8 mouse cellular contexts compared by ENCODE assay signal in genomic region chr9:86572196-86572595, GRCm38 (mm10). TPM values are rescaled to one million over a fixed set of nuclear protein-coding genes. Genes with fewer than 3 reads are reported as not detected.
DNase-seq lines count a peak whose midpoint lies in the region; ATAC-seq and TF ChIP-seq lines count a peak whose summit lies in the region.

No protein-coding gene starts in this region.

- H3K4me3 ChIP-seq in heart, embryonic 11.5 days (ENCODE audit: low read depth, low read length), result peak overlapping the region; percentile 78
- peak overlapping the region; percentile 95 for H3K4me3 ChIP-seq in testis, adult 2 months (ENCODE audit: control insufficient read depth, low read depth, low read length)
- H3K4me3 ChIP-seq in forebrain, embryonic 15.5 days, result peak overlapping the region; percentile 96
- H3K4me3 ChIP-seq in liver, embryonic 11.5 days (ENCODE audit: low read depth, low read length), result peak overlapping the region; percentile 78
- H3K4me3 ChIP-seq in small intestine, adult 2 months (ENCODE audit: low read depth, low read length), result peak overlapping the region; percentile 95

- TF ChIP-seq CTCF in testis, adult 2 months (IDR thresholded peaks at IDR 0.05; ENCODE audit: control insufficient read depth, insufficient read depth, insufficient replicate concordance, low read depth, low read length), result no peak
- TF ChIP-seq CTCF in small intestine, adult 2 months (IDR thresholded peaks at IDR 0.05; ENCODE audit: extremely low read depth, insufficient read length, insufficient replicate concordance, low read depth, low read length), result no peak

- no peaks in the 10 kb centered on the region for H3K9me3 ChIP-seq in heart, embryonic 11.5 days (replicated peaks; ENCODE audit: control insufficient read depth, low read length)
- H3K9me3 ChIP-seq in forebrain, embryonic 15.5 days, result no peaks in the 10 kb centered on the region
- H3K9me3 ChIP-seq in liver, embryonic 11.5 days (ENCODE audit: control insufficient read depth, low read length), result no peaks in the 10 kb centered on the region

- H3K36me3 ChIP-seq in heart, embryonic 11.5 days (ENCODE audit: control insufficient read depth, insufficient read depth, low read length), result no peaks in the 10 kb centered on the region
- H3K36me3 ChIP-seq in testis, adult 2 months (ENCODE audit: control insufficient read depth, insufficient read depth, low read length), result no peaks in the 10 kb centered on the region; the same call in 1 of the 2 replicates
- H3K36me3 ChIP-seq in forebrain, embryonic 15.5 days, result peaks cover 18% of the 10 kb centered on the region
- H3K36me3 ChIP-seq in liver, embryonic 11.5 days (ENCODE audit: control insufficient read depth, insufficient read depth, low read length), result no peaks in the 10 kb centered on the region
- H3K36me3 ChIP-seq in small intestine, adult 2 months (ENCODE audit: control insufficient read depth, insufficient read depth, low read length), result peaks cover 10% of the 10 kb centered on the region

- H3K9ac ChIP-seq in heart, embryonic 11.5 days (ENCODE audit: low read depth, low read length), result peak overlapping the region; percentile 73
- H3K9ac ChIP-seq in forebrain, embryonic 15.5 days (replicated peaks), result peak overlapping the region; percentile 79
- peak overlapping the region; percentile 51 for H3K9ac ChIP-seq in liver, embryonic 11.5 days (ENCODE audit: low read depth, low read length)

- H3K4me1 ChIP-seq in heart, embryonic 11.5 days (ENCODE audit: control insufficient read depth, insufficient read depth, low read length), result no peaks in the 10 kb centered on the region; the same call in 1 of the 2 replicates
- H3K4me1 ChIP-seq in testis, adult 2 months (ENCODE audit: control insufficient read depth, insufficient read depth, low read length), result peaks cover 5% of the 10 kb centered on the region
- peaks cover 19% of the 10 kb centered on the region for H3K4me1 ChIP-seq in forebrain, embryonic 15.5 days
- H3K4me1 ChIP-seq in liver, embryonic 11.5 days (replicated peaks; ENCODE audit: control insufficient read depth, insufficient read depth, low read length), result peaks cover 3% of the 10 kb centered on the region; the same call in 1 of the 2 replicates
- H3K4me1 ChIP-seq in small intestine, adult 2 months (ENCODE audit: control insufficient read depth, insufficient read depth, insufficient read length, low read length), result peaks cover 13% of the 10 kb centered on the region

- no peak for DNase-seq in heart, postnatal 10 days
- no peak for DNase-seq in testis, postnatal 14 days (ENCODE audit: low spot score)
- DNase-seq in liver, embryonic 11.5 days (ENCODE audit: low spot score), result no peak
- no peak for DNase-seq in gastrocnemius, adult 18-20 months (ENCODE audit: low spot score)

- no peak; the same call in 1 of the 2 replicates for TF ChIP-seq POLR2A in testis, adult 2 months (IDR thresholded peaks at IDR 0.05; ENCODE audit: control insufficient read depth, low read depth, low read length)
- TF ChIP-seq POLR2A in small intestine, adult 2 months (IDR thresholded peaks at IDR 0.05; ENCODE audit: low read depth, low read length), result no peak

- intact Hi-C loops in heart, postnatal 10 days (cut with DNase I), result loop anchor here (2.0 to 10.0 kb wide), 3 partner anchors 105 to 795 kb away; partner anchors contain the start of genes Dop1a and Tpbg

- ATAC-seq in heart, embryonic 11.5 days (replicated peaks; ENCODE audit: insufficient number of reproducible peaks, low FRiP score, low TSS enrichment), result peak; percentile 21; the same call in 1 of the 2 replicates
- no peak for ATAC-seq in forebrain, embryonic 15.5 days (replicated peaks)
- ATAC-seq in liver, embryonic 11.5 days (replicated peaks; ENCODE audit: low FRiP score), result peak; percentile 42

- H3K4me2 ChIP-seq in heart, embryonic 11.5 days, result peak overlapping the region; percentile 100
- H3K4me2 ChIP-seq in forebrain, embryonic 15.5 days (replicated peaks), result peak overlapping the region; percentile 99
- H3K4me2 ChIP-seq in liver, embryonic 11.5 days, result peak overlapping the region; percentile 100

- no peaks in the 10 kb centered on the region for H3K27me3 ChIP-seq in heart, embryonic 11.5 days (ENCODE audit: control insufficient read depth, insufficient read depth, low read length)
- H3K27me3 ChIP-seq in testis, adult 2 months (ENCODE audit: control insufficient read depth, insufficient read depth, low read length), result no peaks in the 10 kb centered on the region
- H3K27me3 ChIP-seq in forebrain, embryonic 15.5 days, result no peaks in the 10 kb centered on the region
- no peaks in the 10 kb centered on the region for H3K27me3 ChIP-seq in liver, embryonic 11.5 days (replicated peaks; ENCODE audit: control insufficient read depth, insufficient read depth, low read length)
- no peaks in the 10 kb centered on the region for H3K27me3 ChIP-seq in small intestine, adult 2 months (ENCODE audit: control insufficient read depth, insufficient read depth, low read length)

- WGBS in heart, embryonic 11.5 days (ENCODE audit: insufficient replicate concordance), result under 1% methylated on average over 25 of the region's 25 CpGs
- 0% methylated on average over 25 of the region's 25 CpGs for WGBS in forebrain, embryonic 15.5 days
- WGBS in liver, embryonic 11.5 days, result under 1% methylated on average over 23 of the region's 25 CpGs
- under 1% methylated on average over 25 of the region's 25 CpGs for WGBS in small intestine, adult 2 months

- H3K27ac ChIP-seq in heart, embryonic 11.5 days (ENCODE audit: low read depth, low read length), result no peak overlapping the region
- peak overlapping the region; percentile 73 for H3K27ac ChIP-seq in testis, adult 2 months (ENCODE audit: control insufficient read depth, insufficient read depth, low read depth, low read length)
- H3K27ac ChIP-seq in forebrain, embryonic 15.5 days (replicated peaks), result no peak overlapping the region
- no peak overlapping the region for H3K27ac ChIP-seq in liver, embryonic 11.5 days (ENCODE audit: low read depth, low read length)
- no peak overlapping the region for H3K27ac ChIP-seq in small intestine, adult 2 months (ENCODE audit: insufficient read depth, low read depth, low read length)

RNA-seq across cellular contexts. Expression of gene Rwdd2a, which starts 0.4 kb away (rescaled TPM):
- polyA plus RNA-seq in heart, embryonic 11.5 days (2014; fragmentation: Nextera tagmentation; extraction: Ambion mirVana), result 4.8 TPM in 2 replicates
- total RNA-seq in heart, postnatal 10 days (2021), result under 1 TPM; 0.32 to 0.69 TPM
- polyA plus RNA-seq in testis, adult 2 months (2012; rRNA removed), result 59.0 and 61.4 TPM in 2 replicates
- polyA plus RNA-seq in forebrain, embryonic 15.5 days (2015; fragmentation: Nextera tagmentation; extraction: Ambion mirVana), result 8.6 and 10.2 TPM in 2 replicates
- polyA plus RNA-seq in liver, embryonic 11.5 days (2014; fragmentation: Nextera tagmentation; extraction: Ambion mirVana), result 2.4 and 2.5 TPM in 2 replicates
- 1.0 and 1.1 TPM in 2 replicates for polyA plus RNA-seq in small intestine, adult 2 months (2012; rRNA removed)
- under 1 TPM; 0.28 to 0.34 TPM for total RNA-seq in gastrocnemius, adult 18-20 months (2021)

RNA-seq across cellular contexts. Expression of gene Pgm3, which starts 0.6 kb away (rescaled TPM):
- 26.6 and 27.4 TPM in 2 replicates for polyA plus RNA-seq in heart, embryonic 11.5 days (2014; fragmentation: Nextera tagmentation; extraction: Ambion mirVana)
- 10 to 100 TPM; 10.6 to 12.3 TPM for total RNA-seq in heart, postnatal 10 days (2021)
- polyA plus RNA-seq in testis, adult 2 months (2012; rRNA removed), result 5.2 and 6.2 TPM in 2 replicates
- polyA plus RNA-seq in forebrain, embryonic 15.5 days (2015; fragmentation: Nextera tagmentation; extraction: Ambion mirVana), result 41.5 and 42.1 TPM in 2 replicates
- polyA plus RNA-seq in liver, embryonic 11.5 days (2014; fragmentation: Nextera tagmentation; extraction: Ambion mirVana), result 25.9 and 28.3 TPM in 2 replicates
- polyA plus RNA-seq in small intestine, adult 2 months (2012; rRNA removed), result 2.5 and 6.4 TPM in 2 replicates
- 1 to 10 TPM; 3.3 to 4.6 TPM for total RNA-seq in gastrocnemius, adult 18-20 months (2021)
